Comparison of ENCODE assay signal across 15 mouse cellular contexts in genomic region chr3:52396951-52397615, GRCm38 (mm10).
DNase-seq lines count a peak whose midpoint lies in the region; ATAC-seq and TF ChIP-seq lines count a peak whose summit lies in the region.
"Had no signal": no experiment of that assay in that cellular context is flagged by ENCODE, and none has a peak within 500 bp of the region (broad histone marks: within the 10 kb centered on the region; RNA-seq: fewer than 3 reads in every experiment).

No protein-coding gene starts in this region.

- no peaks in the 10 kb centered on the region for H3K36me3 ChIP-seq in CH12.LX (replicated peaks in 1 of 2; ENCODE audit: control insufficient read depth in 1 of 2, insufficient read depth in 1 of 2, low read length in 1 of 2)
- H3K36me3 ChIP-seq in forebrain, embryonic 16.5 days (ENCODE audit: control insufficient read depth, insufficient read depth) = no peaks in the 10 kb centered on the region
- H3K36me3 ChIP-seq: G1E had no signal

- no peak; the same call in 1 of the 2 replicates for TF ChIP-seq RAD21 in CH12.LX (IDR thresholded peaks at IDR 0.05; ENCODE audit: low read depth, low read length)

- peak; percentile 71 to 74 for DNase-seq in B cell, adult 2 months
- DNase-seq in CH12.LX (ENCODE audit: extremely low read depth) = peak; percentile 45
- peak; percentile 69 to 74 for DNase-seq in cerebellum, postnatal 10 days
- DNase-seq in thymus, adult 18-20 months = peak; percentile 60 to 77
- DNase-seq in lung, adult 2 months = no peak
- DNase-seq in frontal cortex, postnatal 25 days (ENCODE audit: low spot score in 2 of 2) = no peak
- DNase-seq: embryo, embryonic 11 days; forebrain, postnatal 0 days; gastrocnemius, postnatal 36 days; kidney, adult 2 months; lung, adult 18-20 months had no signal

- no peaks in the 10 kb centered on the region for H3K9me3 ChIP-seq in CH12.LX (replicated peaks; ENCODE audit: low read length)
- H3K9me3 ChIP-seq in forebrain, embryonic 16.5 days (ENCODE audit: control insufficient read depth, low read length) = no peaks in the 10 kb centered on the region

- H3K4me3 ChIP-seq in CH12.LX (replicated peaks in 1 of 3; ENCODE audit: low read depth in 2 of 3, low read length in 2 of 3, poor library complexity in 1 of 3) = peak overlapping the region in 1 of 3 experiments; percentile 12
- H3K4me3 ChIP-seq in forebrain, embryonic 16.5 days (replicated peaks; ENCODE audit: low read length) = no peak overlapping the region
- H3K4me3 ChIP-seq in lung, adult 2 months (replicated peaks; ENCODE audit: extremely low read depth, low read depth, low read length) = no peak overlapping the region
- H3K4me3 ChIP-seq: myocyte had no signal

- in situ Hi-C loops in CH12.LX (cut with MboI; ENCODE audit: low pct_ligation_motif_present, low pct_unique_long_range_greater_than_20kb, low sequenced_read_pairs) = no loop called here

- no peaks in the 10 kb centered on the region for H3K27me3 ChIP-seq in CH12.LX (replicated peaks)
- H3K27me3 ChIP-seq in forebrain, embryonic 16.5 days (replicated peaks; ENCODE audit: control insufficient read depth, insufficient read depth, low read length) = 0 out of 2 replicates have a peak, but pooled peaks cover 1% of the 10 kb centered on the region

- H3K9ac ChIP-seq in CH12.LX (ENCODE audit: insufficient read depth, low read depth) = peak overlapping the region; percentile 31; the same call in 1 of the 2 replicates
- no peak overlapping the region for H3K9ac ChIP-seq in forebrain, embryonic 16.5 days (replicated peaks; ENCODE audit: low read depth, low read length)
- H3K9ac ChIP-seq: forebrain, postnatal 0 days had no signal

- no peak overlapping the region; the same call in 1 of the 2 replicates for H3K4me2 ChIP-seq in CH12.LX (ENCODE audit: insufficient read depth, low read depth, poor library complexity, severe bottlenecking)
- no peak overlapping the region for H3K4me2 ChIP-seq in forebrain, embryonic 16.5 days (ENCODE audit: low read length)

- H3K4me1 ChIP-seq in CH12.LX (ENCODE audit: control insufficient read depth in 1 of 2, insufficient read depth in 2 of 2) = peaks cover 19 to 89% of the 10 kb centered on the region in 2 experiments
- peaks cover 3% of the 10 kb centered on the region for H3K4me1 ChIP-seq in forebrain, embryonic 16.5 days (replicated peaks; ENCODE audit: control insufficient read depth, insufficient read depth, low read length)
- H3K4me1 ChIP-seq in lung, adult 2 months (ENCODE audit: control insufficient read depth, insufficient read depth, low read length) = peaks cover 10% of the 10 kb centered on the region

- peak overlapping the region; percentile 16; the same call in 1 of the 2 replicates for H3K27ac ChIP-seq in CH12.LX (ENCODE audit: insufficient read depth, low read depth)
- H3K27ac ChIP-seq in forebrain, embryonic 16.5 days (ENCODE audit: low read length) = no peak overlapping the region

- H3K79me2 ChIP-seq in CH12.LX (replicated peaks; ENCODE audit: control insufficient read depth, extremely low read depth, insufficient read depth, poor library complexity, severe bottlenecking) = no peaks in the 10 kb centered on the region

- 0 out of 2 replicates have a peak, but pooled peaks have one; percentile 16 for TF ChIP-seq POLR2A in CH12.LX (IDR thresholded peaks at IDR 0.05; ENCODE audit: low read depth, low read length)
- TF ChIP-seq POLR2A in lung, adult 2 months (IDR thresholded peaks at IDR 0.05; ENCODE audit: borderline replicate concordance, extremely low read depth, low read depth, low read length) = no peak

- TF ChIP-seq CTCF in CH12.LX (conservative IDR thresholded peaks at IDR 0.05 in 1 of 2, IDR thresholded peaks at IDR 0.05 in 1 of 2; ENCODE audit: low read depth in 2 of 2, low read length in 2 of 2) = no peak
- no peak for TF ChIP-seq CTCF in lung, adult 2 months (IDR thresholded peaks at IDR 0.05; ENCODE audit: insufficient read depth, low read length)

- TF ChIP-seq EP300 in CH12.LX (IDR thresholded peaks at IDR 0.05; ENCODE audit: low read length) = peak; percentile 48; the same call in 1 of the 2 replicates

- dilution Hi-C loops in CH12.LX (cut with MboI; ENCODE audit: extremely low pct_ligation_motif_present, extremely low pct_unique_long_range_greater_than_20kb, low sequenced_read_pairs) = no loop called here

- ATAC-seq in forebrain, embryonic 16.5 days = no peak
- ATAC-seq: forebrain, postnatal 0 days; hindbrain, embryonic 16.5 days had no signal

- 82% methylated on average over 10 of the region's 10 CpGs for whole genome bisulfite sequencing in forebrain, embryonic 16.5 days
- 79% methylated on average over 10 of the region's 10 CpGs for WGBS in lung, adult 2 months

TF ChIP-seq in CH12.LX, 34 proteins besides CTCF, POLR2A, EP300 and RAD21:
- TF ChIP-seq ELF1 (IDR thresholded peaks at IDR 0.05; ENCODE audit: low read depth, low read length) (no peak), RCOR1 (conservative IDR thresholded peaks at IDR 0.05; ENCODE audit: low read depth, low read length) (no peak), PAX5 (IDR thresholded peaks at IDR 0.05; ENCODE audit: low read length) (no peak), CHD1 (IDR thresholded peaks at IDR 0.05; ENCODE audit: low read depth, low read length) (0 out of 2 replicates have a peak, but pooled peaks have one; percentile 56), MXI1 (IDR thresholded peaks at IDR 0.05; ENCODE audit: low read depth, low read length) (no peak), USF2 (conservative IDR thresholded peaks at IDR 0.05; ENCODE audit: low read depth, low read length) (no peak), MAX (IDR thresholded peaks at IDR 0.05; ENCODE audit: low read length) (no peak; the same call in 1 of the 2 replicates), SIN3A (IDR thresholded peaks at IDR 0.05; ENCODE audit: low read length) (peak; percentile 84), ETS1 (conservative IDR thresholded peaks at IDR 0.05; ENCODE audit: low read depth, low read length) (peak; percentile 76), ZC3H11A (IDR thresholded peaks at IDR 0.05; ENCODE audit: low read depth, low read length) (no peak), MEF2A (IDR thresholded peaks at IDR 0.05; ENCODE audit: borderline replicate concordance, low read depth, low read length) (peak; percentile 35; the same call in 1 of the 2 replicates), MAZ (IDR thresholded peaks at IDR 0.05; ENCODE audit: low read depth, low read length) (0 out of 2 replicates have a peak, but pooled peaks have one; percentile 53), MYC (IDR thresholded peaks at IDR 0.05; ENCODE audit: low read depth, low read length) (no peak), IRF4 (IDR thresholded peaks at IDR 0.05; ENCODE audit: low read depth, low read length) (peak; percentile 40; the same call in 1 of the 2 replicates), E2F4 (IDR thresholded peaks at IDR 0.05; ENCODE audit: insufficient replicate concordance, low read depth, low read length) (0 out of 2 replicates have a peak, but pooled peaks have one; percentile 13), UBTF (IDR thresholded peaks at IDR 0.05; ENCODE audit: low read depth, low read length) (no peak), JUN (IDR thresholded peaks at IDR 0.05; ENCODE audit: insufficient read depth, low read depth, low read length) (no peak), CHD2 (IDR thresholded peaks at IDR 0.05; ENCODE audit: low read length) (no peak), TCF12 (IDR thresholded peaks at IDR 0.05; ENCODE audit: low read depth, low read length) (peak; percentile 66)

Comparison
In these comparisons a context has a peak if more than half of its experiments do, and no peak if none do; other contexts are left out.
1. DNase-seq: peak in B cell, adult 2 months (2 of 2), CH12.LX (single experiment), cerebellum, postnatal 10 days (2 of 2) and thymus, adult 18-20 months (2 of 2); none in lung, adult 2 months (single experiment) and frontal cortex, postnatal 25 days (0 of 2).